Mouse (Mus musculus) limb, embryonic 14.5 days (tissue): Measurements from ENCODE around the gene Gpkow. TPM values are rescaled to one million over a fixed set of nuclear protein-coding genes. Genes with fewer than 3 reads are reported as not detected.
A peak's percentile ranks its signal among the peaks of the same experiment; 100 is the strongest.

Experiments used
- ATAC-seq: fragments of 200-750 bp; cut with Nextera tagmentation; 2 replicates; pipeline ENCODE4 v1.8.0; 2017; ENCODE audit warnings: low read depth, moderate number of reproducible peaks, moderate TSS enrichment; ENCODE audit not compliant: low FRiP score
- DNase-seq: peaks from one replicate; pipeline ENCODE4 v3.0.0-alpha.2; 2015; ENCODE audit warnings: low spot score
- H3K27ac ChIP-seq: fragments of 300-500 bp; sonication (generic); replicated peaks from 2 replicates; pipeline ENCODE4 v1.5.1; 2014; ENCODE audit warnings: low read depth, mild to moderate bottlenecking, low read length, moderate library complexity, mixed read lengths
- H3K27me3 ChIP-seq: fragments of 300-500 bp; sonication (generic); 2 replicates; pipeline ENCODE4 v1.6.1; 2014; ENCODE audit warnings: low read length, mixed read lengths; ENCODE audit not compliant: control insufficient read depth, insufficient read depth
- H3K36me3 ChIP-seq: fragments of 300-500 bp; sonication (generic); 2 replicates; pipeline ENCODE4 v1.6.1; 2014; ENCODE audit warnings: mild to moderate bottlenecking, low read length, moderate library complexity, mixed read lengths; ENCODE audit not compliant: control insufficient read depth, insufficient read depth
- H3K4me1 ChIP-seq: fragments of 300-500 bp; sonication (generic); 2 replicates; pipeline ENCODE4 v1.6.1; 2014; ENCODE audit warnings: antibody characterized with exemption, low read length, mixed read lengths; ENCODE audit not compliant: control insufficient read depth, insufficient read depth
- H3K4me2 ChIP-seq: fragments of 300-500 bp; sonication (generic); replicated peaks from 2 replicates; pipeline ENCODE4 v1.6.1; 2014; ENCODE audit warnings: low read depth, mild to moderate bottlenecking, low read length, moderate library complexity; ENCODE audit not compliant: severe bottlenecking
- H3K4me3 ChIP-seq: fragments of 300-500 bp; sonication (generic); replicated peaks from 2 replicates; pipeline ENCODE4 v1.5.1; 2014; ENCODE audit warnings: low read length
- H3K9ac ChIP-seq: fragments of 300-500 bp; sonication (generic); 2 replicates; pipeline ENCODE4 v1.6.1; 2014; ENCODE audit warnings: mild to moderate bottlenecking, low read depth, low read length, moderate library complexity; ENCODE audit not compliant: severe bottlenecking
- H3K9me3 ChIP-seq: fragments of 300-500 bp; sonication (generic); 2 replicates; pipeline ENCODE4 v1.6.1; 2016; ENCODE audit warnings: low read length; ENCODE audit not compliant: control insufficient read depth
- POLR2A ChIP-seq: fragments of 200-500 bp; IDR thresholded peaks from 2 replicates; pipeline ENCODE4 v1.8.0; 2012; ENCODE audit warnings: inconsistent platforms, mild to moderate bottlenecking, moderate library complexity, borderline replicate concordance; ENCODE audit not compliant: insufficient read depth, insufficient read length; ENCODE audit errors: extremely low read depth
- WGBS: fragments of 180-500 bp; shearing (Covaris S2); extraction: QIAGEN DNeasy Blood & Tissue Kit; methylation state at CpG from one replicate; pipeline ENCODE4 v1.1.7; 2014; 5-methylcytosine and 5-hydroxymethylcytosine counted together
- polyA plus RNA-seq, 2 experiments: library from polyadenylated mRNA; depleted of rRNA in 1 of 2; stranded (reverse) in 1 of 2; unstranded in 1 of 2; fragments of >200 nt; fragmentation: Nextera tagmentation in 1 of 2; extraction: Ambion mirVana in 1 of 2; gene quantifications; 2 replicates each; pipeline versions ENCODE4 v1.2.1 to v1.2.3; 2012 to 2014

The Gpkow gene
- polyA plus RNA-seq (2012; rRNA removed) (20.5 and 28.9 TPM in 2 replicates), polyA plus RNA-seq (2014; fragmentation: Nextera tagmentation; extraction: Ambion mirVana) (37.8 and 43.9 TPM in 2 replicates)

DNA sequence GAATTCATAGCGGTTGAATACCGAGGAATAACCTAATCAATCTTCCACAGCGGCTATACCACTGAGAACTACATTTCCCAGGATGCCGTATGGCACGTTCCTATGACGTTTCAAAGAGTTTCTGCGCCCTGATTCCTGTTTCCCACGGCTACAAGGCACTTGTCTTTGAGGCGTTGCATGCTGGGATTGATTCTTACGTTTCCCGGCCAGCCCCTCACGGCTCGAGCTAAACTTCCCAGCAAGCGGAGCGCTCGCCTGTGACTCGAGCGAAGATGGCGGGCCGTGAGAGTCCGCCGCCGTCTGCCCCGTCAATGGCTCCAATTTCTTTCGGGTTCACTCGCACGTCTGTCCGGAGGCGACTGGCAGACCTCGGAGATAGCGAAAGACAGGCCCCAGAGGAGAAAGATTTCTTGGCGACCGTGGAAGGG lies at the start of gene Gpkow:
Gene Gpkow (plus strand): TSS at position 178 of the 428 bp plus-strand sequence.
- 20% methylated on average over 33 of the region's 33 CpGs for WGBS
- Histone ChIP-seq H3K27ac (0 out of 2 replicates have a peak within 1 kb of the TSS, but pooled peaks have one; percentile 33), H3K4me2 (peak within 1 kb of the TSS; percentile 53), H3K36me3 (no peaks in the 10 kb centered on the region), H3K9me3 (no peaks in the 10 kb centered on the region), H3K9ac (peak within 1 kb of the TSS; percentile 61), H3K4me3 (peak within 1 kb of the TSS; percentile 55), H3K27me3 (no peaks in the 10 kb centered on the region), H3K4me1 (no peaks in the 10 kb centered on the region)
- no peak for TF ChIP-seq POLR2A
- DNase-seq, result peak; percentile 92
- peak; percentile 98 for ATAC-seq

DNA sequence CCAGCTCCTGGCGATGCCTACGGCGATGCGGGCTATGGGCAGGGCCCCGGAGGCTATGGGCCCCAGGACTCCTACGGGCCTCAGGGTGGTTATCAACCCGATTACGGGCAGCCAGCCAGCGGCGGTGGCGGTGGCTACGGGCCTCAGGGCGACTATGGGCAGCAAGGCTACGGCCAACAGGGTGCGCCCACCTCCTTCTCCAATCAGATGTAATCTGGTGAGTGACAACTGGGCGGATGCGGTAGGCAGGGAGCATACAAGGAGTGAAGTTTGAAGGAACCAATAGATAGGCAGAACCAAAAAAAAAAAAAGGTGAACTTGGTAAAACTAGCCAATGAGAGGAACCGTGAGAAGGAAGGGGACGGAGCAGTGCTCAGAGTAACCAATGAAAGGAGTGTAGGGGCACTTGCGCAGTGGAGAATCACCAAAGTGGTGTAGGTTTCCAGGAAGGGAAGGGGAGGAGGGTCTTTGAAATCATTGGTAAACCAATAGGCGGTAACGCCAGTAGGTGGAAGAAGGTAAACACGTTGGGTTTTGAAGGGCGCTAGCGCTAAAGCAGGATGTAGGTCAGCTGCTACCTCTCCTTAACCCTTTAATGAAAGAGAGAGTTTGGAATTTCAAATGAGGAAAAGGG lies 48.1 kb upstream of the Gpkow start:
- peak overlapping the region; percentile 54 for H3K4me2 ChIP-seq
- 0 out of 2 replicates have a peak, but pooled peaks have one; percentile 33 for TF ChIP-seq POLR2A
- ATAC-seq, result peak; percentile 98
- peak overlapping the region; percentile 61 for H3K9ac ChIP-seq
- 14% methylated on average over 25 of the region's 25 CpGs for WGBS
- no peaks in the 10 kb centered on the region for H3K9me3 ChIP-seq
- H3K4me1 ChIP-seq, result no peaks in the 10 kb centered on the region
- peak overlapping the region; percentile 50 for H3K4me3 ChIP-seq
- H3K27me3 ChIP-seq, result no peaks in the 10 kb centered on the region
- peak overlapping the region; percentile 58; the same call in 1 of the 2 replicates for H3K27ac ChIP-seq
- DNase-seq, result peak; percentile 94
- H3K36me3 ChIP-seq, result no peaks in the 10 kb centered on the region

GRCm38 (mm10) chrX:7657221-7657639 lies 39.7 kb upstream of the Gpkow start, which contains the start of gene Prickle3:
TSS of gene Prickle3 (plus strand) at chrX:7657260.
- peak within 1 kb of the TSS; percentile 38; the same call in 1 of the 2 replicates for H3K27ac ChIP-seq
- peak within 1 kb of the TSS; percentile 44 for H3K4me3 ChIP-seq
- TF ChIP-seq POLR2A, result 0 out of 2 replicates have a peak, but pooled peaks have one; percentile 24
- WGBS, result 13% methylated on average over 26 of the region's 26 CpGs
- peak within 1 kb of the TSS; percentile 66 for H3K9ac ChIP-seq
- no peaks in the 10 kb centered on the region for H3K27me3 ChIP-seq
- no peaks in the 10 kb centered on the region for H3K9me3 ChIP-seq
- ATAC-seq (peak; percentile 68; the same call in 1 of the 2 replicates), DNase-seq (no peak)
- H3K4me2 ChIP-seq, result peak within 1 kb of the TSS; percentile 46
- no peaks in the 10 kb centered on the region for H3K36me3 ChIP-seq
- H3K4me1 ChIP-seq, result no peaks in the 10 kb centered on the region

DNA sequence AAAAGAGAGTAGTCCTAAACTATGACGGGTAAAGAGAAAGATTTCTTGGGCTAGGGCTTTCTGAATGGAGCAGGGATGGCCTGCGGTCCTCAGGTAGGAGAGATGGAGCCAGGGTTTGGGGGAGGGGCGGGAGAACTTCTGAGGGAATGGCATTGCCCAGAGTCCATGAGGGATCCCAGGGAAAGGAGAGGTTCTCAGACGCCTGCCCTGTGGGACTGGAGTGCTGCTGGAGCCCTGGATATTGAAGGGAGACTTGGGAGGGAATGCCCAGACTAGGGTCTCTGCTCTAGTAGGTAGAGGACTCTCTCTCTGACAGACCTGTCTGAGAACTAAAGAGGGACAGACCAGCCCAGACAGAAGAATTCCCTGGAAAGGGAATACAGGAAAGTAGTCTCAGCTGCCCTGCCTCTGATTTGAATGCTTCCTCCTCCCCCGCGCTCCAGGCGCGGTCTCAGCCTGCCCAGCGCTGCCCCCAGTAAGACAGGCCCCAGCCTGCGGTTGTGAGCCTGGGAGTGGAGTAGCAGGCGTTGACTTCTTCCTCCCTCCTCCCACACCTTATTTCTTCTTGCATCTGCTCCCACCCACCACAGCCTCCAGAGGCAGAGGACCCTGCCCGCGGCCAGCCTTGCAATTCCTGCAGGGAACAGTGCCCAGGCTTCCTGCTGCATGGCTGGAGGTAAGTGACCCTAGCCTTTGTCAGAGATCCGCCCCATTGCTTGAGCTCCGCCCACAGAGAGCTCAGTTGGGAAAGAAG lies 38.7 kb upstream of the Gpkow start:
- Histone ChIP-seq H3K27me3 (no peaks in the 10 kb centered on the region), H3K9me3 (no peaks in the 10 kb centered on the region), H3K4me2 (peak overlapping the region; percentile 46), H3K27ac (no peak overlapping the region), H3K36me3 (no peaks in the 10 kb centered on the region), H3K4me1 (no peaks in the 10 kb centered on the region), H3K4me3 (peak overlapping the region; percentile 44), H3K9ac (peak overlapping the region; percentile 66; the same call in 1 of the 2 replicates)
- no peak for TF ChIP-seq POLR2A
- ATAC-seq, result no peak
- 22% methylated on average over 10 of the region's 15 CpGs for WGBS
- no peak for DNase-seq
